Mouse (Mus musculus): ENCODE results near the gene Vps33b.
A peak's percentile ranks its signal among the peaks of the same experiment; 100 is the strongest.

Gene Vps33b

GRCm38 (mm10) chr7:80267764-80268163 is 1.7 kb upstream of the Vps33b start:
- no peak for DNase-seq (ENCODE audit: inconsistent age in 2 of 2, low spot score in 1 of 2)

- no peak for DNase-seq (ENCODE audit: inconsistent age in 2 of 2, low spot score in 1 of 2)
Observed at GRCm38 (mm10) chr7:80269751-80270255, 354 bp downstream of the Vps33b start.

GRCm38 (mm10) chr7:80273456-80273855 is 4.0 kb downstream of the Vps33b start:
- DNase-seq (ENCODE audit: inconsistent age in 2 of 2, low spot score in 1 of 2) = peak in 1 of 2 experiments; percentile 80

GRCm38 (mm10) chr7:80276374-80276773 is 6.9 kb downstream of the Vps33b start:
- no peak for DNase-seq (ENCODE audit: inconsistent age in 2 of 2, low spot score in 1 of 2)

- DNase-seq (ENCODE audit: inconsistent age in 2 of 2, low spot score in 1 of 2) = no peak
Observed at GRCm38 (mm10) chr7:80280032-80280431, 10.6 kb downstream of the Vps33b start.

GRCm38 (mm10) chr7:80280998-80281397 is 11.5 kb downstream of the Vps33b start:
- no peak for DNase-seq (ENCODE audit: inconsistent age in 2 of 2, low spot score in 1 of 2)

- DNase-seq (ENCODE audit: inconsistent age in 2 of 2, low spot score in 1 of 2) = peak; percentile 43 to 75
Observed at GRCm38 (mm10) chr7:80281646-80282045, 12.2 kb downstream of the Vps33b start.

GRCm38 (mm10) chr7:80283226-80283918 is 13.9 kb downstream of the Vps33b start:
- no peak for DNase-seq (ENCODE audit: inconsistent age in 2 of 2, low spot score in 1 of 2)

GRCm38 (mm10) chr7:80284391-80284790 is 14.9 kb downstream of the Vps33b start:
- no peak for DNase-seq (ENCODE audit: inconsistent age in 2 of 2, low spot score in 1 of 2)

GRCm38 (mm10) chr7:80285725-80286124 is 16.3 kb downstream of the Vps33b start:
- no peak for DNase-seq (ENCODE audit: inconsistent age in 2 of 2, low spot score in 1 of 2)

GRCm38 (mm10) chr7:80287736-80288135 is 18.3 kb downstream of the Vps33b start:
- DNase-seq (ENCODE audit: inconsistent age in 2 of 2, low spot score in 1 of 2) = no peak

GRCm38 (mm10) chr7:80294062-80294763 is 24.8 kb downstream of the Vps33b start, which contains the start of gene Prc1:
Gene Prc1 (plus strand): TSS chr7:80294450.
- DNase-seq (ENCODE audit: inconsistent age in 2 of 2, low spot score in 1 of 2) = peak; percentile 99 to 100

- DNase-seq (ENCODE audit: inconsistent age in 2 of 2, low spot score in 1 of 2) = no peak
Observed at GRCm38 (mm10) chr7:80294764-80295648, 25.6 kb downstream of the Vps33b start.

GRCm38 (mm10) chr7:80296462-80296861 is 27.0 kb downstream of the Vps33b start:
- DNase-seq (ENCODE audit: inconsistent age in 2 of 2, low spot score in 1 of 2) = no peak

- DNase-seq (ENCODE audit: inconsistent age in 2 of 2, low spot score in 1 of 2) = no peak
Observed at GRCm38 (mm10) chr7:80297041-80297440, 27.6 kb downstream of the Vps33b start.

- DNase-seq (ENCODE audit: inconsistent age in 2 of 2, low spot score in 1 of 2) = no peak
Observed at GRCm38 (mm10) chr7:80298754-80299153, 29.3 kb downstream of the Vps33b start.

GRCm38 (mm10) chr7:80299568-80299967 is 30.1 kb downstream of the Vps33b start:
- peak in 1 of 2 experiments; percentile 43 for DNase-seq (ENCODE audit: inconsistent age in 2 of 2, low spot score in 1 of 2)

GRCm38 (mm10) chr7:80301522-80301921 is 32.1 kb downstream of the Vps33b start:
- DNase-seq (ENCODE audit: inconsistent age in 2 of 2, low spot score in 1 of 2) = no peak

GRCm38 (mm10) chr7:80307766-80308165 is 38.3 kb downstream of the Vps33b start:
- no peak for DNase-seq (ENCODE audit: inconsistent age in 2 of 2, low spot score in 1 of 2)

- DNase-seq (ENCODE audit: inconsistent age in 2 of 2, low spot score in 1 of 2) = no peak
Observed at GRCm38 (mm10) chr7:80310771-80311170, 41.3 kb downstream of the Vps33b start.

GRCm38 (mm10) chr7:80315733-80316132 is 46.3 kb downstream of the Vps33b start:
- no peak for DNase-seq (ENCODE audit: inconsistent age in 2 of 2, low spot score in 1 of 2)

Data from adrenal gland, adult (tissue).